ENCODE assay signal across 8 mouse cellular contexts in the genomic region with DNA sequence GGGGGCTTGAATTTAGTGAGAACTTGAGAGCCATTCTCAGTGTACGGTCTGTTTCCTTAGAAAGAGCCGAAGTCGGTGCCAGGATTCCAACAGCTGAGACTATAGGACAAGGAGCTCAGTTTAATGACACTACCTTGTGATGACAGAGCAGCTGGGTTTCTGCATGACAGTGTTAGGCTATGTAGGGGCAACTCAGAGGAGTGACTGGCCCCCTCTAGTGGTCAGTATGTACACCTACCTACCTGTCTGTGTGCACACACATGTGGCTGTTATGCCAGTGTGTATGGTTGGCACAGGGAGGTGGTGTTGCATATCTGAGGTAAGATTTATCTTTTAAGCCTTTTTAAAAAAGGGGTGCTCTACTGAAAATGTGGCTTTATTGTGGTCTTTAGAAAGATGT. TPM values are rescaled to one million over a fixed set of nuclear protein-coding genes. Genes with fewer than 3 reads are reported as not detected.
DNase-seq lines count a peak whose midpoint lies in the region; ATAC-seq and TF ChIP-seq lines count a peak whose summit lies in the region.

No protein-coding gene starts in this region.

- H3K9me3 ChIP-seq in limb, embryonic 13.5 days, result no peaks in the 10 kb centered on the region

- no peaks in the 10 kb centered on the region for H3K4me1 ChIP-seq in cerebellum, adult 2 months (ENCODE audit: control insufficient read depth, insufficient read depth, low read length)
- peaks cover 25% of the 10 kb centered on the region for H3K4me1 ChIP-seq in limb, embryonic 13.5 days

- H3K36me3 ChIP-seq in C2C12 (ENCODE audit: control insufficient read depth, insufficient read depth), result no peaks in the 10 kb centered on the region
- H3K36me3 ChIP-seq in limb, embryonic 13.5 days, result peaks cover 7% of the 10 kb centered on the region

- H3K4me2 ChIP-seq in limb, embryonic 13.5 days (replicated peaks), result peak overlapping the region; percentile 22; the same call in 1 of the 2 replicates

- peak; percentile 30; the same call in 1 of the 2 replicates for TF ChIP-seq CTCF in cerebellum, adult 2 months (IDR thresholded peaks at IDR 0.05; ENCODE audit: borderline replicate concordance, insufficient read depth, low read depth, low read length)
- TF ChIP-seq CTCF in C2C12 (IDR thresholded peaks at IDR 0.05; ENCODE audit: control insufficient read depth, insufficient read depth, insufficient read length), result peak; percentile 10

- no peaks in the 10 kb centered on the region for H3K79me3 ChIP-seq in C2C12 (ENCODE audit: low read depth)

- DNase-seq in cerebellum, adult 2 months, result no peak
- DNase-seq in cerebellum, adult 18-20 months, result no peak
- DNase-seq in embryo, embryonic 11 days, result peak; percentile 52
- peak; percentile 14 to 50 for DNase-seq in spleen, postnatal 10 days (ENCODE audit: low spot score in 2 of 2)
- no peak for DNase-seq in urinary bladder, postnatal 10 days (ENCODE audit: low spot score)
- no peak for DNase-seq in ovary, postnatal 10 days (ENCODE audit: low spot score)

- no peak for TF ChIP-seq POLR2A in cerebellum, adult 2 months (IDR thresholded peaks at IDR 0.05; ENCODE audit: borderline replicate concordance, insufficient read depth, low read length)

- WGBS in cerebellum, adult 2 months, result 74% methylated on average over 3 of the region's 3 CpGs
- WGBS in limb, embryonic 13.5 days, result 80% methylated on average over 3 of the region's 3 CpGs

- H3ac ChIP-seq in C2C12 (ENCODE audit: control insufficient read depth, insufficient read length, low read depth), result no peak overlapping the region

- H3K27ac ChIP-seq in cerebellum, adult 2 months (ENCODE audit: insufficient read depth, low read length), result no peak overlapping the region
- no peak overlapping the region for H3K27ac ChIP-seq in limb, embryonic 13.5 days

- H3K9ac ChIP-seq in limb, embryonic 13.5 days, result no peak overlapping the region

- no peaks in the 10 kb centered on the region for H3K79me2 ChIP-seq in C2C12 (ENCODE audit: control insufficient read depth, insufficient read depth)

- ATAC-seq in limb, embryonic 13.5 days (ENCODE audit: low FRiP score, low read depth), result peak; percentile 64; the same call in 1 of the 2 replicates

- no peak overlapping the region for H3K4me3 ChIP-seq in cerebellum, adult 2 months (replicated peaks; ENCODE audit: insufficient read depth, low read depth, low read length)
- no peak overlapping the region for H3K4me3 ChIP-seq in C2C12 (ENCODE audit: insufficient read depth, poor library complexity, severe bottlenecking)
- no peak overlapping the region for H3K4me3 ChIP-seq in limb, embryonic 13.5 days

- H3K27me3 ChIP-seq in cerebellum, adult 2 months (ENCODE audit: control insufficient read depth, insufficient read depth, low read length), result no peaks in the 10 kb centered on the region
- no peaks in the 10 kb centered on the region for H3K27me3 ChIP-seq in C2C12 (ENCODE audit: control insufficient read depth, insufficient read depth, insufficient read length)
- H3K27me3 ChIP-seq in limb, embryonic 13.5 days, result no peaks in the 10 kb centered on the region

TF ChIP-seq in C2C12, 6 proteins besides CTCF, POLR2A, EP300 and RAD21:
- TF ChIP-seq FOSL1 (IDR thresholded peaks at IDR 0.05; ENCODE audit: insufficient read depth, low read length, poor library complexity, severe bottlenecking) (no peak), USF1 (IDR thresholded peaks at IDR 0.05; ENCODE audit: low read depth) (no peak), CEBPB (IDR thresholded peaks at IDR 0.05; ENCODE audit: low read depth) (no peak), MAX (IDR thresholded peaks at IDR 0.05) (no peak), MYOD1 (IDR thresholded peaks at IDR 0.05; ENCODE audit: control insufficient read depth, insufficient read length, low read depth) (no peak), MYOG (IDR thresholded peaks at IDR 0.05; ENCODE audit: control insufficient read depth, extremely low read depth, insufficient read length) (no peak)

RNA-seq across cellular contexts. Expression of a gene that starts 56.6 kb away (rescaled TPM):
- 46.0 and 57.8 TPM in 2 replicates for polyA plus RNA-seq in cerebellum, adult 2 months (2012; rRNA removed)
- 1.2 TPM for polyA plus RNA-seq in C2C12 (2012; fragmentation: generic; extraction: Trizol)
- polyA plus RNA-seq in limb, embryonic 13.5 days (2015; fragmentation: Nextera tagmentation; extraction: Ambion mirVana), result 2.7 and 3.7 TPM in 2 replicates

Comparison
In these comparisons a context has a peak if more than half of its experiments do, and no peak if none do; other contexts are left out.
1. DNase-seq: peak in embryo, embryonic 11 days (single experiment) and spleen, postnatal 10 days (2 of 2); none in cerebellum, adult 2 months (0 of 2), cerebellum, adult 18-20 months (0 of 2), urinary bladder, postnatal 10 days (single experiment) and ovary, postnatal 10 days (single experiment).
2. RNA of a gene that starts 56.6 kb away (polyA plus RNA-seq): 46.0 to 57.8 TPM in cerebellum, adult 2 months; 2.7 to 3.7 TPM in limb, embryonic 13.5 days and 1.2 TPM in C2C12 (single experiment); every median in the first group is over 10 times any median in the second.